Comparison of ENCODE assay signal across 8 mouse cellular contexts in the genomic region with DNA sequence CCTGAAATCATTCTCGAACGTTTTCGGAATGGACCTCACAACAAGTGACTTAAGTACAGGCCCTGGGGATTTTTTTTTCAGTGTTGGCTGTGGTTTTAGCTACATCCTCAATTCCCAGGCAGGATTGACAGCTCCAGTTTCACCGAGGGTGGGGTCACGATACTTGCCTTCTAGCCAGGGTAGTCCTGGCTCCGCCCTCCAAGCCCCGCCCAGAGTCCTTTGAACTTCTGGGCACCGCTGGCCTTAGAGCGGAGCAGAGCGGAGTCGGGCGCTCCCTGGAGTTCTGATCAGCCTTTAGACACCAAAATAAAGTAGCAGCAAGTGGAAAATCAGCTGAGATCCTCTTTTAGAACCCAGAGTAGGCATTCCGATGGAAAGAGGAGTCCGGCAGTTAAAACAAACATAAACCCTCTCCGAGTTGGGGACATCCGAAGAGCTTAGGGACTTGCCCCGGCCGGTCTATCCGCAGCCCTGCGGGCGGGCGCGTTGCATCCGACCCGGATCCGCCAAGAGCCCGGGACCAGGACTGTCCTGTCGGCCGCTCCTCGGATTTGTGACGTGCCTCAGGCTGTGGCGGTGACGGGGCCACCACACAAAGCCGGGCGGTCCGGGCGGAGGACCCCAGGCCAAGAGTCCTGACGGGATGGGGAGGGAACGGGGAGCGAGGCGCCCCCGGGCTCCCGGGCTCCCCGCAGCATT. TPM values are rescaled to one million over a fixed set of nuclear protein-coding genes. Genes with fewer than 3 reads are reported as not detected.
A peak's percentile ranks its signal among the peaks of the same experiment; 100 is the strongest.
DNase-seq lines count a peak whose midpoint lies in the region; ATAC-seq and TF ChIP-seq lines count a peak whose summit lies in the region.

No protein-coding gene starts in this region.

- peak; percentile 94 for DNase-seq in MEL-GATA-1-ER (ENCODE audit: extremely low read depth, low read depth)
- DNase-seq in cerebellum, adult 2 months, result peak; percentile 51 to 53
- peak; percentile 82 for DNase-seq in forelimb bud, embryonic 11.5 days (ENCODE audit: low read depth, low spot score)
- DNase-seq in layer of hippocampus, adult 9-10 months (ENCODE audit: low spot score), result peak; percentile 63
- peak; percentile 80 to 87 for DNase-seq in thymus, adult 18-20 months

- no peaks in the 10 kb centered on the region for H3K27me3 ChIP-seq in cerebellum, adult 2 months (ENCODE audit: control insufficient read depth, insufficient read depth, low read length)
- peaks cover 22% of the 10 kb centered on the region for H3K27me3 ChIP-seq in lung, embryonic 15.5 days

- ATAC-seq in hematopoietic stem cell, adult 5-6 weeks (replicated peaks in 1 of 2; ENCODE audit: insufficient read depth in 1 of 2, low FRiP score in 2 of 2, low TSS enrichment in 1 of 2, low read depth in 1 of 2, poor library complexity in 2 of 2, severe bottlenecking in 2 of 2), result peak; percentile 78 to 84
- ATAC-seq in lung, embryonic 15.5 days (ENCODE audit: borderline replicate concordance, extremely low read depth, low FRiP score, low TSS enrichment), result peak; percentile 88

- H3K4me2 ChIP-seq in lung, embryonic 15.5 days, result peak overlapping the region; percentile 99

- H3K36me3 ChIP-seq in lung, embryonic 15.5 days, result no peaks in the 10 kb centered on the region

- TF ChIP-seq CTCF in cerebellum, adult 2 months (IDR thresholded peaks at IDR 0.05; ENCODE audit: borderline replicate concordance, insufficient read depth, low read depth, low read length), result no peak
- TF ChIP-seq CTCF in olfactory bulb, adult 2 months (IDR thresholded peaks at IDR 0.05; ENCODE audit: insufficient read depth, low read depth, low read length), result no peak

- TF ChIP-seq POLR2A in cerebellum, adult 2 months (IDR thresholded peaks at IDR 0.05; ENCODE audit: borderline replicate concordance, insufficient read depth, low read length), result no peak
- TF ChIP-seq POLR2A in olfactory bulb, adult 2 months (IDR thresholded peaks at IDR 0.05; ENCODE audit: insufficient read depth, low read depth, low read length), result no peak

- no peaks in the 10 kb centered on the region; the same call in 1 of the 2 replicates for H3K4me1 ChIP-seq in cerebellum, adult 2 months (ENCODE audit: control insufficient read depth, insufficient read depth, low read length)
- peaks cover 45% of the 10 kb centered on the region for H3K4me1 ChIP-seq in lung, embryonic 15.5 days
- peaks cover 28% of the 10 kb centered on the region for H3K4me1 ChIP-seq in olfactory bulb, adult 2 months (ENCODE audit: control insufficient read depth, insufficient read depth, low read length)

- WGBS in cerebellum, adult 2 months, result 1% methylated on average over 44 of the region's 44 CpGs
- under 1% methylated on average over 44 of the region's 44 CpGs for WGBS in lung, embryonic 15.5 days
- under 1% methylated on average over 44 of the region's 44 CpGs for WGBS in olfactory bulb, adult 2 months

- no peaks in the 10 kb centered on the region for H3K9me3 ChIP-seq in lung, embryonic 15.5 days

- H3K9ac ChIP-seq in lung, embryonic 15.5 days, result peak overlapping the region; percentile 89

- no peak overlapping the region for H3K27ac ChIP-seq in cerebellum, adult 2 months (ENCODE audit: insufficient read depth, low read length)
- peak overlapping the region; percentile 97 for H3K27ac ChIP-seq in lung, embryonic 15.5 days
- H3K27ac ChIP-seq in olfactory bulb, adult 2 months (ENCODE audit: insufficient read depth, low read depth, low read length), result peak overlapping the region; percentile 36; the same call in 1 of the 2 replicates

- peak overlapping the region; percentile 49 for H3K4me3 ChIP-seq in cerebellum, adult 2 months (replicated peaks; ENCODE audit: insufficient read depth, low read depth, low read length)
- H3K4me3 ChIP-seq in lung, embryonic 15.5 days, result peak overlapping the region; percentile 69
- H3K4me3 ChIP-seq in olfactory bulb, adult 2 months (ENCODE audit: insufficient read depth, low read depth, low read length), result peak overlapping the region; percentile 75

RNA-seq across cellular contexts. Expression of a gene that starts 0.5 kb away (rescaled TPM):
- 5.9 and 6.3 TPM in 2 replicates for polyA plus RNA-seq in cerebellum, adult 2 months (2012; rRNA removed)
- total RNA-seq in hematopoietic stem cell, adult 5-6 weeks (2017), result 37.5 and 44.6 TPM in 2 replicates
- polyA plus RNA-seq in lung, embryonic 15.5 days (2015; fragmentation: Nextera tagmentation; extraction: Ambion mirVana), result 7.3 TPM in 2 replicates
- polyA plus RNA-seq in olfactory bulb, adult 2 months (2012; ENCODE audit: insufficient read depth, insufficient read length, low replicate concordance, missing spikeins), result not detected in 2 replicates

RNA-seq across cellular contexts. Expression of a gene that starts 16.4 kb away (rescaled TPM):
- 59.6 and 64.8 TPM in 2 replicates for polyA plus RNA-seq in cerebellum, adult 2 months (2012; rRNA removed)
- 76.9 and 81.4 TPM in 2 replicates for total RNA-seq in hematopoietic stem cell, adult 5-6 weeks (2017)
- 116 and 122 TPM in 2 replicates for polyA plus RNA-seq in lung, embryonic 15.5 days (2015; fragmentation: Nextera tagmentation; extraction: Ambion mirVana)
- not detected in 2 replicates for polyA plus RNA-seq in olfactory bulb, adult 2 months (2012; ENCODE audit: insufficient read depth, insufficient read length, low replicate concordance, missing spikeins)
